Mouse (Mus musculus) small intestine, adult 2 months (tissue): ENCODE data around the gene Gm10668. TPM values are rescaled to one million over a fixed set of nuclear protein-coding genes. Genes with fewer than 3 reads are reported as not detected.
"Not testable (repeated sequence)": the region's sequence is repeated elsewhere in the genome, so short reads cannot be mapped to it uniquely, and the experiment has no call there.

Source experiments
- H3K27ac ChIP-seq: fragments of 200-500 bp; 2 replicates; pipeline ENCODE4 v1.5.1; 2012; ENCODE audit warnings: low read depth, low read length, control low read depth, inconsistent platforms; ENCODE audit not compliant: insufficient read depth
- H3K27me3 ChIP-seq: fragments of 200-500 bp; 2 replicates; pipeline ENCODE4 v1.6.1; 2012; ENCODE audit warnings: mild to moderate bottlenecking, moderate library complexity, low read length, inconsistent platforms; ENCODE audit not compliant: control insufficient read depth, insufficient read depth
- H3K36me3 ChIP-seq: fragments of 200-500 bp; 2 replicates; pipeline ENCODE4 v1.6.1; 2012; ENCODE audit warnings: mild to moderate bottlenecking, low read length, control low read depth, inconsistent platforms; ENCODE audit not compliant: control insufficient read depth, insufficient read depth
- H3K4me1 ChIP-seq: fragments of 200-500 bp; 2 replicates; pipeline ENCODE4 v1.6.1; 2012; ENCODE audit warnings: low read length, inconsistent platforms, mixed read lengths; ENCODE audit not compliant: control insufficient read depth, insufficient read depth, insufficient read length
- H3K4me3 ChIP-seq: fragments of 200-500 bp; 2 replicates; pipeline ENCODE4 v1.5.1; 2012; ENCODE audit warnings: low read depth, mild to moderate bottlenecking, control low read depth, inconsistent platforms, low read length, moderate library complexity
- WGBS: fragments of 180-500 bp; shearing (Covaris S2); methylation state at CpG from one replicate; pipeline ENCODE4 v1.1.7; 2018; 5-methylcytosine and 5-hydroxymethylcytosine counted together
- polyA plus RNA-seq: library from polyadenylated mRNA; depleted of rRNA; stranded (reverse); fragments of >200 nt; gene quantifications from 2 replicates; pipeline ENCODE4 v1.2.3, GENCODE M21; 2012; rRNA removed

Gene Gm10668
- polyA plus RNA-seq: not detected in 2 replicates

DNA sequence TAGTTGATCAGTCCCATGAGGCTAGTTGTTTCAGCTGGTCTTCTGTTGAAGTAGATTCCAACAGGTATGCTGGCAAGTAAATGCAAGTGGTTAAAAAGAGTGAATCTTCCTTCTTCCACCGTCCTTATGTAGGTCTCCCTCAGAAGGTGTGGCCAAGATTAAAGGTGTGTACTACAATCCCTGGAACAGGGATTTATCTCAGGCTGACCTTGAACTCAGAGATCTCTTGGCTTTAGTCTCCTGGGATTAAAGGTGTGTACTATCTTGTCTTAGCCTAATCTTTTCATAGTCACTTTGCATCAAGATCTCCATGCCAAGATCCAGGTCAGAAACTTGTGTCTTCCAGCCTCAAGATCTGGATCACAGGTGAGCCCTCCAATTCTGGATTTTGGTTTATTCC, at the start of gene Gm10668:
Gene Gm10668 (minus strand): TSS at position 101 of the 400 bp plus-strand sequence.
- not testable (repeated sequence) for H3K27me3 ChIP-seq
- WGBS: no CpG with 5 or more reads among the region's 1 CpGs

DNA sequence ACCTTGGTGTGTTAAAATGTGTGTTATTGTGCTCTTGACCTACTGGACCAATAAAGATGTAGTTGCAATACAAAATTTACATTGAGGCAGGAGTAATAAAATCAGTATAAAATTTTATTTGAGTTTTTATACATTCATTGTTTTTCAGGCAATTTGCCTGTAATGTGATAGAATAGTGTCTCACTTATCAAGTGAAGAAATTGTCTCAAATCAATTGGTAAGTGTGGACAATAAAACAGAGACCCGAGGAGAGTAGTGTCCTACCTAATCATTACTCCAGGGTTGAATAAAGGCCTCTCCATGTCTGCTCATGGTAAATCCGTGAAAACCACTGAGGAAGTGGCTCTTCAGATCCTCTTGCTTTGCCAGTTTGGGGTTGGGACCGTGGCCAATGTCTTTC, 40.5 kb upstream of the Gm10668 start, which contains the start of gene Vmn1r112:
Gene Vmn1r112 (plus strand): TSS at position 301 of the 400 bp plus-strand sequence.
- H3K36me3 ChIP-seq, H3K27me3 ChIP-seq, H3K27ac ChIP-seq, H3K4me3 ChIP-seq, H3K4me1 ChIP-seq: not testable (repeated sequence)
- WGBS: no CpG with 5 or more reads among the region's 3 CpGs

More for the DNA sequence above, at the start of gene Gm10668:
- not testable (repeated sequence) for H3K27ac ChIP-seq, H3K4me1 ChIP-seq, H3K4me3 ChIP-seq, H3K36me3 ChIP-seq

DNA sequence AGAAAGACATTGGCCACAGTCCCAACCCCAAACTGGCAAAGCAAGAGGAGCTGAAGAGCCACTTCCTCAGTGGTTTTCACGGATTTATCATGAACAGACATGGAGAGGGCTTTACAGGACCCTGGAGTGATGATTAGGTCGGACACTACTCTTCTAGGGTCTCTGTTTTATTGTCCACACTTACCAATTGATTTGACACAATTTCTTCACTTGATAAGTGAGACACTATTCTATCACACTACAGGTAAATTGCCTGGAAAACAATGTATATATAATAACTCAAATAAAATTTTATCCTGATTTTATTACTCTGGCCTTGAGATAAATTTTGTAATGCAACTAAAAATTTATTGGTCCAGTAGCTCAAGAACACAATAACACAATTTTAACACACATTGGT, 27.3 kb downstream of the Gm10668 start, which contains the start of gene Vmn1r111:
Gene Vmn1r111 (minus strand): TSS at position 101 of the 400 bp plus-strand sequence.
- not testable (repeated sequence) for H3K36me3 ChIP-seq, H3K27me3 ChIP-seq, H3K4me3 ChIP-seq, H3K27ac ChIP-seq, H3K4me1 ChIP-seq
- WGBS: no CpG with 5 or more reads among the region's 2 CpGs

Other genes with a start within 250 kb of the Gm10668 start
- gene Vmn1r103, start 220.1 kb downstream of the Gm10668 start, polyA plus RNA-seq: not detected in 2 replicates
- gene Vmn1r104, start 196.8 kb downstream of the Gm10668 start, polyA plus RNA-seq: not detected in 2 replicates
- not detected in 2 replicates for gene Gm5726, start 184.9 kb downstream of the Gm10668 start, polyA plus RNA-seq
- gene Gm4141, start 154.4 kb downstream of the Gm10668 start, polyA plus RNA-seq: not detected in 2 replicates
- not detected in 2 replicates for gene Gm4513, start 131.6 kb downstream of the Gm10668 start, polyA plus RNA-seq
- not detected in 2 replicates for gene Vmn1r107, start 61.7 kb downstream of the Gm10668 start, polyA plus RNA-seq
- gene Vmn1r111, start 27.4 kb downstream of the Gm10668 start, polyA plus RNA-seq: not detected in 2 replicates
- gene Vmn1r112, start 40.6 kb upstream of the Gm10668 start, polyA plus RNA-seq: not detected in 2 replicates
- not detected in 2 replicates for gene Vmn1r113, start 56.7 kb upstream of the Gm10668 start, polyA plus RNA-seq
- not detected in 2 replicates for gene Vmn1r114, start 81.6 kb upstream of the Gm10668 start, polyA plus RNA-seq
- not detected in 2 replicates for gene Vmn1r115, start 114.4 kb upstream of the Gm10668 start, polyA plus RNA-seq
- not detected in 2 replicates for gene Vmn1r116, start 141.6 kb upstream of the Gm10668 start, polyA plus RNA-seq
- gene Vmn1r117, start 153.5 kb upstream of the Gm10668 start, polyA plus RNA-seq: not detected in 2 replicates
- gene Vmn1r118, start 181.7 kb upstream of the Gm10668 start, polyA plus RNA-seq: not detected in 2 replicates